In genomic region chr1:134555871-134556670, GRCm38 (mm10) we compare ENCODE assay signal across 8 mouse cellular contexts. TPM values are rescaled to one million over a fixed set of nuclear protein-coding genes. Genes with fewer than 3 reads are reported as not detected.
DNase-seq lines count a peak whose midpoint lies in the region; ATAC-seq and TF ChIP-seq lines count a peak whose summit lies in the region.

No protein-coding gene starts in this region.

- WGBS in cerebellum, adult 2 months = 3% methylated on average over 46 of the region's 46 CpGs
- WGBS in limb, embryonic 14.5 days = under 1% methylated on average over 33 of the region's 46 CpGs
- 2% methylated on average over 46 of the region's 46 CpGs for whole genome bisulfite sequencing in midbrain, embryonic 12.5 days

- DNase-seq in cerebellum, adult 2 months = peak in 1 of 2 experiments; percentile 31
- DNase-seq in cerebellum, adult 11 months = no peak
- peak; percentile 56 for DNase-seq in brain, embryonic 18.5 days (ENCODE audit: low read depth, low spot score)
- DNase-seq in frontal cortex, postnatal 10 days (ENCODE audit: low spot score in 2 of 2) = peak; percentile 66 to 69
- peak; percentile 9 for DNase-seq in kidney, adult 18-20 months
- DNase-seq in limb, embryonic 14.5 days (ENCODE audit: low spot score) = peak; percentile 79
- DNase-seq in spleen, postnatal 4 days (ENCODE audit: low spot score in 2 of 2) = peak; percentile 37 to 74

- peak; percentile 60 for ATAC-seq in limb, embryonic 14.5 days (ENCODE audit: low FRiP score, low read depth)
- peak; percentile 50 for ATAC-seq in midbrain, embryonic 12.5 days (ENCODE audit: low FRiP score, low read depth)

- no peaks in the 10 kb centered on the region for H3K27me3 ChIP-seq in cerebellum, adult 2 months (ENCODE audit: control insufficient read depth, insufficient read depth, low read length)
- H3K27me3 ChIP-seq in limb, embryonic 14.5 days (ENCODE audit: control insufficient read depth, insufficient read depth, low read length) = no peaks in the 10 kb centered on the region
- H3K27me3 ChIP-seq in midbrain, embryonic 12.5 days = peaks cover 8% of the 10 kb centered on the region

- H3K9me3 ChIP-seq in limb, embryonic 14.5 days (ENCODE audit: control insufficient read depth, low read length) = no peaks in the 10 kb centered on the region
- no peaks in the 10 kb centered on the region for H3K9me3 ChIP-seq in midbrain, embryonic 12.5 days

- TF ChIP-seq CTCF in cerebellum, adult 2 months (IDR thresholded peaks at IDR 0.05; ENCODE audit: borderline replicate concordance, insufficient read depth, low read depth, low read length) = no peak

- no peak for TF ChIP-seq POLR2A in cerebellum, adult 2 months (IDR thresholded peaks at IDR 0.05; ENCODE audit: borderline replicate concordance, insufficient read depth, low read length)
- no peak for TF ChIP-seq POLR2A in limb, embryonic 14.5 days (IDR thresholded peaks at IDR 0.05; ENCODE audit: borderline replicate concordance, extremely low read depth, insufficient read depth, insufficient read length)

- peak overlapping the region; percentile 75 for H3K4me2 ChIP-seq in limb, embryonic 14.5 days (replicated peaks; ENCODE audit: low read depth, low read length, severe bottlenecking)
- H3K4me2 ChIP-seq in midbrain, embryonic 12.5 days (replicated peaks) = peak overlapping the region; percentile 71

- peak overlapping the region; percentile 89 for H3K9ac ChIP-seq in limb, embryonic 14.5 days (ENCODE audit: low read depth, low read length, severe bottlenecking)
- H3K9ac ChIP-seq in midbrain, embryonic 12.5 days (replicated peaks) = peak overlapping the region; percentile 71

- H3K36me3 ChIP-seq in limb, embryonic 14.5 days (ENCODE audit: control insufficient read depth, insufficient read depth, low read length) = no peaks in the 10 kb centered on the region
- no peaks in the 10 kb centered on the region for H3K36me3 ChIP-seq in midbrain, embryonic 12.5 days

- H3K27ac ChIP-seq in cerebellum, adult 2 months (ENCODE audit: insufficient read depth, low read length) = peak overlapping the region; percentile 62
- H3K27ac ChIP-seq in limb, embryonic 14.5 days (replicated peaks; ENCODE audit: low read depth, low read length) = peak overlapping the region; percentile 95
- peak overlapping the region; percentile 86 for H3K27ac ChIP-seq in midbrain, embryonic 12.5 days (replicated peaks)

- no peaks in the 10 kb centered on the region for H3K4me1 ChIP-seq in cerebellum, adult 2 months (ENCODE audit: control insufficient read depth, insufficient read depth, low read length)
- H3K4me1 ChIP-seq in limb, embryonic 14.5 days (ENCODE audit: control insufficient read depth, insufficient read depth, low read length) = peaks cover 9% of the 10 kb centered on the region; the same call in 1 of the 2 replicates
- peaks cover 21% of the 10 kb centered on the region for H3K4me1 ChIP-seq in midbrain, embryonic 12.5 days

- H3K4me3 ChIP-seq in cerebellum, adult 2 months (replicated peaks; ENCODE audit: insufficient read depth, low read depth, low read length) = peak overlapping the region; percentile 91
- H3K4me3 ChIP-seq in limb, embryonic 14.5 days (replicated peaks; ENCODE audit: low read length) = peak overlapping the region; percentile 67
- peak overlapping the region; percentile 59 for H3K4me3 ChIP-seq in midbrain, embryonic 12.5 days

RNA-seq across cellular contexts. Expression of gene Kdm5b, which starts 3.9 kb away (rescaled TPM):
- 20.5 and 22.9 TPM in 2 replicates for polyA plus RNA-seq in cerebellum, adult 2 months (2012; rRNA removed)
- 38.1 TPM in 2 replicates for polyA plus RNA-seq in limb, embryonic 14.5 days (2012; rRNA removed)
- 83.5 and 100 TPM in 2 replicates for polyA plus RNA-seq in limb, embryonic 14.5 days (2014; fragmentation: Nextera tagmentation; extraction: Ambion mirVana)
- polyA plus RNA-seq in midbrain, embryonic 12.5 days (2016; fragmentation: Nextera tagmentation; extraction: Ambion mirVana) = 102 and 111 TPM in 2 replicates

RNA-seq across cellular contexts. Expression of gene Mgat4e, which starts 6.6 kb away (rescaled TPM):
- 0.13 TPM in 1 of 2 replicates, not detected in the other for polyA plus RNA-seq in cerebellum, adult 2 months (2012; rRNA removed)
- polyA plus RNA-seq in limb, embryonic 14.5 days (2012; rRNA removed) = 0.10 and 0.15 TPM in 2 replicates
- not detected in 2 replicates for polyA plus RNA-seq in limb, embryonic 14.5 days (2014; fragmentation: Nextera tagmentation; extraction: Ambion mirVana)
- not detected in 2 replicates for polyA plus RNA-seq in midbrain, embryonic 12.5 days (2016; fragmentation: Nextera tagmentation; extraction: Ambion mirVana)
